Mouse (Mus musculus): ENCODE data around the gene Lif. TPM values are rescaled to one million over a fixed set of nuclear protein-coding genes. Genes with fewer than 3 reads are reported as not detected.

Lif gene
- 0.02 TPM in 1 of 2 replicates, not detected in the other for polyA plus RNA-seq (2015; fragmentation: Nextera tagmentation; extraction: Ambion mirVana)

- Histone ChIP-seq H3K4me2 (no peak within 1 kb of the TSS), H3K4me1 (replicated peaks) (peaks cover 31% of the 10 kb centered on the region), H3K9me3 (replicated peaks) (no peaks in the 10 kb centered on the region), H3K36me3 (no peaks in the 10 kb centered on the region), H3K27ac (no peak within 1 kb of the TSS), H3K9ac (no peak within 1 kb of the TSS), H3K27me3 (no peaks in the 10 kb centered on the region), H3K4me3 (replicated peaks) (no peak within 1 kb of the TSS)
- no peak for DNase-seq
- no peak for ATAC-seq (ENCODE audit: low read depth)
- WGBS (ENCODE audit: insufficient replicate concordance), result 45% methylated on average over 11 of the region's 11 CpGs
Observed at GRCm38 (mm10) chr11:4256846-4257607, at the start of gene Lif. Lif (plus strand) TSS chr11:4257557.

- ATAC-seq (ENCODE audit: low read depth) (no peak), DNase-seq (no peak)
- WGBS (ENCODE audit: insufficient replicate concordance), result 79% methylated on average over 9 of the region's 9 CpGs
- Histone ChIP-seq H3K9ac (no peak overlapping the region), H3K27me3 (no peaks in the 10 kb centered on the region), H3K4me2 (no peak overlapping the region), H3K27ac (no peak overlapping the region), H3K4me1 (replicated peaks) (peaks cover 17% of the 10 kb centered on the region), H3K9me3 (replicated peaks) (no peaks in the 10 kb centered on the region), H3K4me3 (replicated peaks) (no peak overlapping the region), H3K36me3 (peaks cover 38% of the 10 kb centered on the region)
Observed at GRCm38 (mm10) chr11:4207655-4208054, 49.7 kb upstream of the Lif start.

GRCm38 (mm10) chr11:4209556-4209955 is 47.8 kb upstream of the Lif start:
- ATAC-seq (ENCODE audit: low read depth) (no peak), DNase-seq (no peak)
- H3K27me3 ChIP-seq, result no peaks in the 10 kb centered on the region
- H3K4me3 ChIP-seq (replicated peaks), result no peak overlapping the region
- no peaks in the 10 kb centered on the region for H3K9me3 ChIP-seq (replicated peaks)
- H3K27ac ChIP-seq, result no peak overlapping the region
- no peak overlapping the region for H3K9ac ChIP-seq
- no peak overlapping the region for H3K4me2 ChIP-seq
- H3K36me3 ChIP-seq, result peaks cover 53% of the 10 kb centered on the region
- H3K4me1 ChIP-seq (replicated peaks), result peaks cover 3% of the 10 kb centered on the region; the same call in 1 of the 2 replicates
- WGBS (ENCODE audit: insufficient replicate concordance), result 68% methylated on average over 5 of the region's 5 CpGs

GRCm38 (mm10) chr11:4210786-4211185 is 46.6 kb upstream of the Lif start:
- ATAC-seq (ENCODE audit: low read depth) (no peak), DNase-seq (no peak)
- Histone ChIP-seq H3K4me1 (replicated peaks) (peaks cover 3% of the 10 kb centered on the region; the same call in 1 of the 2 replicates), H3K36me3 (peaks cover 60% of the 10 kb centered on the region), H3K9me3 (replicated peaks) (no peaks in the 10 kb centered on the region), H3K27ac (no peak overlapping the region), H3K27me3 (no peaks in the 10 kb centered on the region), H3K4me3 (replicated peaks) (no peak overlapping the region), H3K9ac (no peak overlapping the region), H3K4me2 (no peak overlapping the region)
- WGBS (ENCODE audit: insufficient replicate concordance), result 64% methylated on average over 1 of the region's 1 CpGs

GRCm38 (mm10) chr11:4213107-4213506 is 44.2 kb upstream of the Lif start:
- Histone ChIP-seq H3K4me2 (no peak overlapping the region), H3K9ac (no peak overlapping the region), H3K9me3 (replicated peaks) (no peaks in the 10 kb centered on the region), H3K4me3 (replicated peaks) (no peak overlapping the region), H3K27me3 (no peaks in the 10 kb centered on the region), H3K27ac (no peak overlapping the region), H3K36me3 (peaks cover 48% of the 10 kb centered on the region), H3K4me1 (replicated peaks) (peaks cover 7% of the 10 kb centered on the region)
- DNase-seq, result no peak
- whole genome bisulfite sequencing (ENCODE audit: insufficient replicate concordance), result 76% methylated on average over 10 of the region's 10 CpGs
- ATAC-seq (ENCODE audit: low read depth), result no peak

- Histone ChIP-seq H3K4me1 (replicated peaks) (peaks cover 20% of the 10 kb centered on the region), H3K4me2 (no peak overlapping the region), H3K9ac (no peak overlapping the region), H3K4me3 (replicated peaks) (no peak overlapping the region), H3K36me3 (peaks cover 42% of the 10 kb centered on the region), H3K27me3 (peaks cover 14% of the 10 kb centered on the region), H3K9me3 (replicated peaks) (no peaks in the 10 kb centered on the region), H3K27ac (no peak overlapping the region)
- ATAC-seq (ENCODE audit: low read depth), result no peak
- WGBS (ENCODE audit: insufficient replicate concordance), result 87% methylated on average over 14 of the region's 14 CpGs
- no peak for DNase-seq
Observed at GRCm38 (mm10) chr11:4214572-4214971, 42.8 kb upstream of the Lif start.

- Histone ChIP-seq H3K4me3 (replicated peaks) (no peak overlapping the region), H3K9ac (no peak overlapping the region), H3K36me3 (peaks cover 38% of the 10 kb centered on the region), H3K4me1 (replicated peaks) (peaks cover 24% of the 10 kb centered on the region), H3K27me3 (peaks cover 19% of the 10 kb centered on the region), H3K27ac (no peak overlapping the region), H3K9me3 (replicated peaks) (no peaks in the 10 kb centered on the region), H3K4me2 (no peak overlapping the region)
- DNase-seq (no peak), ATAC-seq (ENCODE audit: low read depth) (no peak)
- 80% methylated on average over 10 of the region's 10 CpGs for WGBS (ENCODE audit: insufficient replicate concordance)
Observed at GRCm38 (mm10) chr11:4215061-4215460, 42.3 kb upstream of the Lif start.

GRCm38 (mm10) chr11:4216248-4217000 is 40.9 kb upstream of the Lif start:
- H3K9ac ChIP-seq, result no peak overlapping the region
- ATAC-seq (ENCODE audit: low read depth) (no peak), DNase-seq (no peak)
- H3K4me3 ChIP-seq (replicated peaks), result no peak overlapping the region
- H3K4me1 ChIP-seq (replicated peaks), result peaks cover 36% of the 10 kb centered on the region
- no peaks in the 10 kb centered on the region for H3K9me3 ChIP-seq (replicated peaks)
- H3K27me3 ChIP-seq, result peaks cover 22% of the 10 kb centered on the region
- H3K27ac ChIP-seq, result no peak overlapping the region
- no peak overlapping the region for H3K4me2 ChIP-seq
- H3K36me3 ChIP-seq, result peaks cover 29% of the 10 kb centered on the region
- WGBS (ENCODE audit: insufficient replicate concordance), result 72% methylated on average over 9 of the region's 9 CpGs

- Histone ChIP-seq H3K27me3 (peaks cover 22% of the 10 kb centered on the region), H3K9ac (peak within 1 kb of the TSS; percentile 79), H3K4me3 (replicated peaks) (peak within 1 kb of the TSS; percentile 70), H3K4me1 (replicated peaks) (peaks cover 53% of the 10 kb centered on the region), H3K27ac (peak within 1 kb of the TSS; percentile 66), H3K36me3 (peaks cover 20% of the 10 kb centered on the region), H3K9me3 (replicated peaks) (no peaks in the 10 kb centered on the region), H3K4me2 (peak within 1 kb of the TSS; percentile 99)
- peak; percentile 93 for ATAC-seq (ENCODE audit: low read depth)
- WGBS (ENCODE audit: insufficient replicate concordance), result 1% methylated on average over 56 of the region's 56 CpGs
- peak; percentile 95 for DNase-seq
Observed at GRCm38 (mm10) chr11:4217914-4218629, 39.3 kb upstream of the Lif start, which contains the start of gene Castor1. Castor1 (plus strand) TSS chr11:4218225.

GRCm38 (mm10) chr11:4218637-4219036 is 38.7 kb upstream of the Lif start:
- 25% methylated on average over 6 of the region's 6 CpGs for WGBS (ENCODE audit: insufficient replicate concordance)
- peaks cover 14% of the 10 kb centered on the region for H3K36me3 ChIP-seq
- H3K9me3 ChIP-seq (replicated peaks), result no peaks in the 10 kb centered on the region
- H3K4me3 ChIP-seq (replicated peaks), result peak overlapping the region; percentile 70
- H3K4me2 ChIP-seq, result peak overlapping the region; percentile 99
- no peak for ATAC-seq (ENCODE audit: low read depth)
- no peak for DNase-seq
- peaks cover 22% of the 10 kb centered on the region for H3K27me3 ChIP-seq
- H3K4me1 ChIP-seq (replicated peaks), result peaks cover 59% of the 10 kb centered on the region
- peak overlapping the region; percentile 79 for H3K9ac ChIP-seq
- peak overlapping the region; percentile 47; the same call in 1 of the 2 replicates for H3K27ac ChIP-seq

GRCm38 (mm10) chr11:4219317-4219751 is 38.0 kb upstream of the Lif start:
- Histone ChIP-seq H3K36me3 (peaks cover 10% of the 10 kb centered on the region), H3K9ac (peak overlapping the region; percentile 79; the same call in 1 of the 2 replicates), H3K9me3 (replicated peaks) (no peaks in the 10 kb centered on the region), H3K4me1 (replicated peaks) (peaks cover 65% of the 10 kb centered on the region), H3K27me3 (peaks cover 22% of the 10 kb centered on the region), H3K27ac (no peak overlapping the region), H3K4me2 (peak overlapping the region; percentile 99), H3K4me3 (replicated peaks) (no peak overlapping the region)
- 18% methylated on average over 2 of the region's 2 CpGs for WGBS (ENCODE audit: insufficient replicate concordance)
- no peak for DNase-seq
- no peak for ATAC-seq (ENCODE audit: low read depth)

All from liver, embryonic 13.5 days (tissue).